Mouse (Mus musculus): ENCODE data around the gene Uchl3. TPM values are rescaled to one million over a fixed set of nuclear protein-coding genes. Genes with fewer than 3 reads are reported as not detected.

Uchl3 gene
- polyA plus RNA-seq, 1 experiment from 2014 or later = 177 TPM

DNA sequence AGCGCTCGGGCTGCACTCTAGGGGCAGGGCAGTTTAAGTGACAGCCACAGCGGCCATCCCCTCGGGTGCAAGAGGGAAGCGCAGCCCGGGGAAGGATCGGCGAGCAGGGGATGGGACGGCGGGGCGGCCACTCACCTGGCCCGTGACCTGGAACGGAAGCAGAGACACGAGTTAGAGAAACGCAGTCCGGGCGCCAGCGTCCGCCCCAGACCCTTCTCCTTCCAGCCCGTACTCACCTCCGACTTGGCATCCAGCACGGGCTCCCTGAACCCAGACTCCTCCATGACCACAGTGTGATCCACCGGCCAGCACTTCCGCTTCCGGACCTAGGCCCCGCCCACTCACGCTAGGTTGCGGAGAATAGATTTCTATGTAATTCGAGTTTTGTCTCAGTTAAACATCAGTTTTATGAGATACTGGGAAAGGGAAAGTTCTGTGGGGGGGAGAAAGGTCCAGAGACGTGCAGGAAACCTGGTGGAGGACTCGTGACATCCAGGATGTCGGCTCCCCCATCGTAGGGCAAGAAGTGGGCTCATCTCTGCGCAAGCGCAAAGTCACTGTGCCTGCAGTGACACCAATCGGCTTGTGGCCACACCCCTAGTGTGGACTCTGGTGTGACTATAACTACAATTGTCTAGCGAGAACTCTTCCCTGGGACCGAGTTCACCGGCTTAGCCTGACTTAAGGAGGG is 13.5 kb upstream of the Uchl3 start, which contains the start of gene Commd6:
TSS of gene Commd6 (minus strand) at position 534 of the 691 bp plus-strand sequence.
- H3K4me1 ChIP-seq = peaks cover 6% of the 10 kb centered on the region
- H3K4me3 ChIP-seq (replicated peaks) = peak within 1 kb of the TSS; percentile 79
- H3K9ac ChIP-seq = peak within 1 kb of the TSS; percentile 75
- under 1% methylated on average over 38 of the region's 39 CpGs for WGBS
- H3K4me2 ChIP-seq = peak within 1 kb of the TSS; percentile 85
- peak; percentile 98 for ATAC-seq (ENCODE audit: low FRiP score)
- no peaks in the 10 kb centered on the region for H3K9me3 ChIP-seq
- H3K27me3 ChIP-seq = no peaks in the 10 kb centered on the region
- peaks cover 2% of the 10 kb centered on the region; the same call in 1 of the 2 replicates for H3K36me3 ChIP-seq (replicated peaks)
- peak within 1 kb of the TSS; percentile 82 for H3K27ac ChIP-seq

DNA sequence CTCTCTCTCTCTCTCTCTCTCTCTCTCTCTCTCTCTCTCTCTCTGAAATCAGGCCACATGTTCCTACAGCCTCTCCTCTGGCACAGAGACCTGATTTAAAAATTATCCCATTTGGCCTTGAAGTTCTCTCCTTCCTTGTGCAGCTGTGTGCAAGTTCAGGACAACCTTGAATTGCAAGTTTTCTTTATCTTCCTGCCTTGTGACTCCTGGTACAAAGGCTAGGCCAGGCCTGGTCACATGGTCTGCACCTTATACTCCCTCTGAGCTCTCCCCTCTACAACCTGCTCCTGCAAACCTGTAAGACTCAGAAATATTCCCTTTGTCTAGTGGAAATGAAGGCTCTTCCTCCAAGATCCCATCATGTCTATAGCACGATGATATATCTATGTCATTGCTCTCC is 8.8 kb upstream of the Uchl3 start:
- ATAC-seq (ENCODE audit: low FRiP score) = no peak
- H3K27me3 ChIP-seq = no peaks in the 10 kb centered on the region
- 88% methylated on average over 1 of the region's 1 CpGs for WGBS
- no peak overlapping the region for H3K4me2 ChIP-seq
- H3K4me1 ChIP-seq = no peaks in the 10 kb centered on the region
- no peak overlapping the region for H3K27ac ChIP-seq
- H3K9ac ChIP-seq = no peak overlapping the region
- no peaks in the 10 kb centered on the region for H3K36me3 ChIP-seq (replicated peaks)
- no peaks in the 10 kb centered on the region for H3K9me3 ChIP-seq
- no peak overlapping the region for H3K4me3 ChIP-seq (replicated peaks)

DNA sequence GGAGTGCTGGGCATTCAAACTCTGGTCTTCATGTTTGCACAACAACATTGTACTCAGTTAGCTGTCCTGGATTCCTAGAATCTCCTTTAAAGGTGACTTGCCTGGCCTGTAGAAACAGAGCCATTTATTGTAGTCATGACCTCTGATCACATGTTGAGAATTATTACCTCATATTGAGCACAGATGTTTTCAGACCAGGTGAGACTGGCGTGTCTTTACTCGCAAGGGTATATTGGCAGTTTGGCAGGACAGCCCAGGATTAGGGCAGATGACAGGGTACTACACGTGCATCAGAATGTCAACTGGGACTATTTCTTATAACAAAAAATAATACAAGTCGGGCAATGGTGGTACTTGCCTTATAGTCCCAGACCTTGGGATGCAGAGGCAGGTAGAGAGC is 3.2 kb upstream of the Uchl3 start:
- H3K27me3 ChIP-seq = no peaks in the 10 kb centered on the region
- no peak overlapping the region for H3K27ac ChIP-seq
- no peak overlapping the region for H3K4me2 ChIP-seq

GRCm38 (mm10) chr14:101652571-101652970 is 1.2 kb upstream of the Uchl3 start:
- no peak overlapping the region for H3K4me2 ChIP-seq
- H3K27ac ChIP-seq = no peak overlapping the region
- peaks cover 7% of the 10 kb centered on the region for H3K4me1 ChIP-seq
- H3K4me3 ChIP-seq (replicated peaks) = no peak overlapping the region
- no peaks in the 10 kb centered on the region for H3K27me3 ChIP-seq
- WGBS = 97% methylated on average over 6 of the region's 6 CpGs
- no peaks in the 10 kb centered on the region for H3K9me3 ChIP-seq
- no peak for ATAC-seq (ENCODE audit: low FRiP score)
- no peak overlapping the region for H3K9ac ChIP-seq
- H3K36me3 ChIP-seq (replicated peaks) = no peaks in the 10 kb centered on the region

More for the DNA sequence above, 3.2 kb upstream of the Uchl3 start:
- H3K9me3 ChIP-seq = no peaks in the 10 kb centered on the region
- no peaks in the 10 kb centered on the region for H3K36me3 ChIP-seq (replicated peaks)
- WGBS = 87% methylated on average over 4 of the region's 4 CpGs
- no peak overlapping the region for H3K4me3 ChIP-seq (replicated peaks)
- no peak overlapping the region for H3K9ac ChIP-seq
- peaks cover 7% of the 10 kb centered on the region for H3K4me1 ChIP-seq
- ATAC-seq (ENCODE audit: low FRiP score) = no peak

DNA sequence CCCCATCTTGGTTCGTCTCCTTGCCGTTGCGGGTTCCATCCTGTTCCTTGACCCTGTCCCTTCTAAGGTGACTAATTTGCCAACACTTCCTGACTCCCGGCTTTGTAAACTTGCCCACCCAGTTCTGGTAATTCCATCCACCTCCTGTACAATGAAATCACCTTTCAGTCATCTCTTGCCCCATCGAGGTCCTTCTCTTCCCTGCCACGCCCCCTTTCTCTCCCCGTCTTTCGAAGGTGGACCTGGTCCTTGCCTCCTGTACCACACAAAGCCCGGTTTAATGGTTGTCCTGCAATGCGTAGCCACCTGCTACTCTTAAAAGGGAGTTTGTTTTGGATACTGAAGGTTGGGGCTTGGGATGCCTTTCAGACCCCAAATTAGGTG is 751 bp downstream of the Uchl3 start:
- H3K4me2 ChIP-seq = peak overlapping the region; percentile 85
- no peaks in the 10 kb centered on the region for H3K36me3 ChIP-seq (replicated peaks)
- H3K4me3 ChIP-seq (replicated peaks) = peak overlapping the region; percentile 97
- 0% methylated on average over 10 of the region's 10 CpGs for WGBS
- peaks cover 7% of the 10 kb centered on the region for H3K4me1 ChIP-seq
- ATAC-seq (ENCODE audit: low FRiP score) = peak; percentile 27
- no peaks in the 10 kb centered on the region for H3K27me3 ChIP-seq
- H3K27ac ChIP-seq = no peak overlapping the region
- no peaks in the 10 kb centered on the region for H3K9me3 ChIP-seq
- H3K9ac ChIP-seq = peak overlapping the region; percentile 92

GRCm38 (mm10) chr14:101656307-101656706 is 2.5 kb downstream of the Uchl3 start:
- Histone ChIP-seq H3K27ac (no peak overlapping the region), H3K4me2 (no peak overlapping the region), H3K9ac (no peak overlapping the region), H3K4me3 (replicated peaks) (no peak overlapping the region), H3K36me3 (replicated peaks) (peaks cover 4% of the 10 kb centered on the region; the same call in 1 of the 2 replicates), H3K9me3 (no peaks in the 10 kb centered on the region), H3K27me3 (no peaks in the 10 kb centered on the region), H3K4me1 (peaks cover 7% of the 10 kb centered on the region)
- 87% methylated on average over 10 of the region's 10 CpGs for WGBS
- ATAC-seq (ENCODE audit: low FRiP score) = no peak

DNA sequence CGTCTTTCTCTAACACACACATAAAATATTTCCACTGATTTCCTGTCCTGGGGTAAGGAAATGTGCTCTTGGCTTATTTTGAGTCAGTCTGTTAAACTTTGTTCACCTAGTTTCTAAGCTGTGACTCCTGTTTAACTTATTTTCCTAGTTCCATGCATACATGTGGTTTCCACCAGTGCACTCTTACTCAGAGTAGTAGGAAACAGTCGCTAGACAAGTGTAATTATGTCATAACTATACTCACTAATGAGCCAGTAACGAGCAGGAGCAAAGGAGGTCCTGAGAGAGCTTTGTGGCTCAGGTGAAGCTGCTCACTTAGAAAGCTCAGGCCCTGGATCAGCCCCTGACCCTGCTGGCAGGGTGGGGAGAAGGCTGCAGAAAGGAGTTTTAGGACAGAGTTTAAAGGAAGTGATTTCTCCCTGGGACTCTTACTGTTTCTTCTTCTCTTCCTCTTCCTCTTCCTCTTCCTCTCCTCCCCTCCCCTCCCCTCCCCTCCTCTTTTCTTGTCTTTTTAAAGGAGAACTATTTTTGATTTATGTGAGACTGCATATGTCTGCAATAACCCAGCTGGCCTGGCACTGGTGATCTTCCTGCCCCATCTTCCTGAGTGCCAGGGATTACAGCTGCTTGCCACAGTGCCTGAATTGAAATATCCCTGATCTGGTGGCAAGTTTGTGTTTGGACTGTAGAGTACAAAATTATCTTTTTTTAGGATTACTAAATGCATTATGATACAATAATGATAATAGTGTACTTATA is 8.1 kb downstream of the Uchl3 start:
- 58% methylated on average over 3 of the region's 3 CpGs for WGBS
- H3K4me3 ChIP-seq (replicated peaks) = no peak overlapping the region
- peaks cover 8% of the 10 kb centered on the region for H3K36me3 ChIP-seq (replicated peaks)
- H3K4me1 ChIP-seq = no peaks in the 10 kb centered on the region
- no peak for ATAC-seq (ENCODE audit: low FRiP score)
- H3K27me3 ChIP-seq = no peaks in the 10 kb centered on the region
- no peak overlapping the region for H3K27ac ChIP-seq
- H3K9me3 ChIP-seq = no peaks in the 10 kb centered on the region
- H3K9ac ChIP-seq = no peak overlapping the region
- no peak overlapping the region for H3K4me2 ChIP-seq

GRCm38 (mm10) chr14:101664274-101664673 is 10.5 kb downstream of the Uchl3 start:
- H3K27me3 ChIP-seq = no peaks in the 10 kb centered on the region
- 91% methylated on average over 3 of the region's 3 CpGs for WGBS
- peaks cover 22% of the 10 kb centered on the region for H3K36me3 ChIP-seq (replicated peaks)
- H3K9me3 ChIP-seq = no peaks in the 10 kb centered on the region
- no peak overlapping the region for H3K27ac ChIP-seq
- ATAC-seq (ENCODE audit: low FRiP score) = no peak
- no peak overlapping the region for H3K9ac ChIP-seq
- no peak overlapping the region for H3K4me2 ChIP-seq
- H3K4me1 ChIP-seq = no peaks in the 10 kb centered on the region
- H3K4me3 ChIP-seq (replicated peaks) = no peak overlapping the region

DNA sequence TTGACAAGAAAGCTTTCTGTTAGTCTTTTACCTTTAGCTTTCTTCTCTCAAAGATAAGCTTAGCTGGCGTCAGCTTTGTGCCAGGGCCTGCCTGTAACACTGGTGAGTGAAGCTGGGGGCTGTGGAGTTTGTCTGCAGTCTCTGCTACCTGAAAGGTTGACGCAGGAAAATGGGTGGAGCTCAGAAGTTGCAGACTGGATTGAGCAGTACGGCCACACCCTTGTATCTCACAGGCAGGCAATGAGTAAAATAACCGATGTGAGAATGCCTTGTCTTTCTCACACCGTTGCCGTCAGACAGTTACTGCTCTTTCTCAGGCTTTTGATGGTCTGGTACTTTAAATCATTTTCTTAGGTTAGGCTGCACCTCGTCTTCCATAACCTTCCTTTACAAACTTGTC is 12.3 kb downstream of the Uchl3 start:
- 91% methylated on average over 7 of the region's 7 CpGs for WGBS
- no peak for ATAC-seq (ENCODE audit: low FRiP score)
- no peaks in the 10 kb centered on the region for H3K4me1 ChIP-seq
- H3K27me3 ChIP-seq = no peaks in the 10 kb centered on the region
- no peak overlapping the region for H3K4me2 ChIP-seq
- peaks cover 35% of the 10 kb centered on the region for H3K36me3 ChIP-seq (replicated peaks)
- H3K27ac ChIP-seq = no peak overlapping the region
- no peak overlapping the region for H3K9ac ChIP-seq
- no peak overlapping the region for H3K4me3 ChIP-seq (replicated peaks)
- no peaks in the 10 kb centered on the region for H3K9me3 ChIP-seq

GRCm38 (mm10) chr14:101666536-101666935 is 12.8 kb downstream of the Uchl3 start:
- ATAC-seq (ENCODE audit: low FRiP score) = no peak
- Histone ChIP-seq H3K27me3 (no peaks in the 10 kb centered on the region), H3K4me2 (no peak overlapping the region), H3K9me3 (no peaks in the 10 kb centered on the region), H3K36me3 (replicated peaks) (peaks cover 35% of the 10 kb centered on the region), H3K4me1 (no peaks in the 10 kb centered on the region), H3K27ac (no peak overlapping the region), H3K4me3 (replicated peaks) (no peak overlapping the region), H3K9ac (no peak overlapping the region)
- WGBS = 89% methylated on average over 5 of the region's 5 CpGs

DNA sequence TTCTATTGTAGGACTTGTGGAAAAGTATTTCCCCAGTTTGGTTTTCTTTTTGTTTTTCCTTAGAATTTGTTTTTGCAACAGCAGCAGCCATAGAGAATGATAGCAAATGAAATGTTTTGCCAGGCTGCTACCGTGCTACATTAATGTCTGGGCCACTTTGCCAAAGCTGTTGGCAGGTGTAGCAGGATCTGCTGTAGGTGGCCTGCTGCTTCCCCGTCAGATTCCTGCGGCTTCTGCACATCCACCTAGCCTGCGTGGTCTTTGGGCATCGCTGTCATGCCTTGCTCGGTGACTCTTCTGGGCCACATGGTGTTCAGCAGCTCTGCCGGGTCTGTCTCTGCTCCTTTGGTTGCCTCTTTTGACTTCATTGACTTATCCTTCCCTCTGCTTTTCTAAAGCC is 14.9 kb downstream of the Uchl3 start:
- no peak overlapping the region for H3K27ac ChIP-seq
- no peak overlapping the region for H3K4me2 ChIP-seq
- H3K27me3 ChIP-seq = no peaks in the 10 kb centered on the region
- WGBS = 95% methylated on average over 7 of the region's 7 CpGs
- H3K36me3 ChIP-seq (replicated peaks) = peaks cover 39% of the 10 kb centered on the region
- H3K9me3 ChIP-seq = no peaks in the 10 kb centered on the region
- no peaks in the 10 kb centered on the region for H3K4me1 ChIP-seq
- H3K4me3 ChIP-seq (replicated peaks) = no peak overlapping the region
- ATAC-seq (ENCODE audit: low FRiP score) = no peak
- no peak overlapping the region for H3K9ac ChIP-seq

- no peak overlapping the region for H3K4me3 ChIP-seq (replicated peaks)
- H3K4me2 ChIP-seq = no peak overlapping the region
- peaks cover 41% of the 10 kb centered on the region for H3K36me3 ChIP-seq (replicated peaks)
- H3K27me3 ChIP-seq = no peaks in the 10 kb centered on the region
- 94% methylated on average over 1 of the region's 1 CpGs for WGBS
- H3K9me3 ChIP-seq = no peaks in the 10 kb centered on the region
- no peak overlapping the region for H3K9ac ChIP-seq
- H3K4me1 ChIP-seq = no peaks in the 10 kb centered on the region
- no peak for ATAC-seq (ENCODE audit: low FRiP score)
- H3K27ac ChIP-seq = no peak overlapping the region
Observed at GRCm38 (mm10) chr14:101672226-101672625, 18.5 kb downstream of the Uchl3 start.

GRCm38 (mm10) chr14:101687696-101688095 is 33.9 kb downstream of the Uchl3 start:
- no peak overlapping the region for H3K4me3 ChIP-seq (replicated peaks)
- no peak for ATAC-seq (ENCODE audit: low FRiP score)
- H3K27ac ChIP-seq = no peak overlapping the region
- no peak overlapping the region for H3K9ac ChIP-seq
- H3K9me3 ChIP-seq = no peaks in the 10 kb centered on the region
- no peaks in the 10 kb centered on the region for H3K4me1 ChIP-seq
- H3K27me3 ChIP-seq = no peaks in the 10 kb centered on the region
- 85% methylated on average over 6 of the region's 6 CpGs for WGBS
- H3K4me2 ChIP-seq = no peak overlapping the region
- H3K36me3 ChIP-seq (replicated peaks) = peaks cover 7% of the 10 kb centered on the region

All from forebrain, embryonic 12.5 days (tissue).